Mouse (Mus musculus) ovary, adult 10 weeks (tissue): ENCODE data around the gene Gm45808. TPM values are rescaled to one million over a fixed set of nuclear protein-coding genes. Genes with fewer than 3 reads are reported as not detected.

ENCODE experiments used
- polyA plus RNA-seq: library from polyadenylated mRNA; stranded (reverse); fragments of 350-450 nt; fragmentation: Illumina TruSeq; extraction: RNeasy Lipid Tissue Mini Kit (QIAGEN cat#74804); gene quantifications from one replicate; pipeline ENCODE4 v1.2.3, GENCODE M21; 2014

Gm45808 gene
- not detected for polyA plus RNA-seq

GRCm38 (mm10) chr7:45486761-45487415, at the start of gene Gm45808:
Gene Gm45808, minus strand, starts transcription at chr7:45486811.

GRCm38 (mm10) chr7:45525809-45526473, 39.3 kb upstream of the Gm45808 start, which contains the start of the genes Ppp1r15a and Plekha4:
Gene Ppp1r15a, minus strand, starts transcription at chr7:45526268.
Gene Plekha4, plus strand, starts transcription at chr7:45526330.

GRCm38 (mm10) chr7:45509912-45510787, 23.5 kb upstream of the Gm45808 start, which contains the start of gene Nucb1:
Gene Nucb1, minus strand, starts transcription at chr7:45510406.

GRCm38 (mm10) chr7:45488293-45489204, 1.9 kb upstream of the Gm45808 start, which contains the start of gene Dhdh:
Gene Dhdh, minus strand, starts transcription at chr7:45488805.

GRCm38 (mm10) chr7:45481374-45481927, 5.2 kb downstream of the Gm45808 start, which contains the start of gene Tulp2:
Gene Tulp2, plus strand, starts transcription at chr7:45481877.

GRCm38 (mm10) chr7:45466283-45467089, 20.1 kb downstream of the Gm45808 start, which contains the start of gene Bax:
Gene Bax, minus strand, starts transcription at chr7:45466898.

GRCm38 (mm10) chr7:45459564-45460140, 27.0 kb downstream of the Gm45808 start, which contains the start of gene Ftl1:
Gene Ftl1, minus strand, starts transcription at chr7:45459884.

GRCm38 (mm10) chr7:45437521-45438276, 48.9 kb downstream of the Gm45808 start, which contains the start of gene Ruvbl2:
Gene Ruvbl2, minus strand, starts transcription at chr7:45438096.

GRCm38 (mm10) chr7:45434203-45435015, 52.2 kb downstream of the Gm45808 start, which contains the start of gene Gys1:
Gene Gys1, plus strand, starts transcription at chr7:45434844.

GRCm38 (mm10) chr7:45420615-45420919, 66.0 kb downstream of the Gm45808 start, which contains the start of gene Lhb:
Gene Lhb, plus strand, starts transcription at chr7:45420820.

Other genes with a start within 250 kb of the Gm45808 start
- gene Cd37, start 247.7 kb downstream of the Gm45808 start, polyA plus RNA-seq = not detected
- gene Slc6a16, start 245.7 kb downstream of the Gm45808 start, polyA plus RNA-seq = not detected
- not detected for gene Slc6a21, start 209.3 kb downstream of the Gm45808 start, polyA plus RNA-seq
- 0.46 TPM for gene Trpm4, start 153.0 kb downstream of the Gm45808 start, polyA plus RNA-seq
- 0.31 TPM for gene Hrc, start 151.5 kb downstream of the Gm45808 start, polyA plus RNA-seq
- not detected for gene Ppfia3, start 119.8 kb downstream of the Gm45808 start, polyA plus RNA-seq
- gene Lin7b, start 116.2 kb downstream of the Gm45808 start, polyA plus RNA-seq = not detected
- 78.5 TPM for gene Snrnp70, start 91.1 kb downstream of the Gm45808 start, polyA plus RNA-seq
- gene Kcna7, start 81.2 kb downstream of the Gm45808 start, polyA plus RNA-seq = not detected
- gene Ntf5, start 73.1 kb downstream of the Gm45808 start, polyA plus RNA-seq = 2.6 TPM
- gene Lhb, start 66.0 kb downstream of the Gm45808 start, polyA plus RNA-seq = not detected
- 4.5 TPM for gene Gys1, start 52.0 kb downstream of the Gm45808 start, polyA plus RNA-seq
- 2.1 TPM for gene Ruvbl2, start 48.7 kb downstream of the Gm45808 start, polyA plus RNA-seq
- gene Ftl1, start 26.9 kb downstream of the Gm45808 start, polyA plus RNA-seq = 0.88 TPM
- gene Bax, start 19.9 kb downstream of the Gm45808 start, polyA plus RNA-seq = 1.9 TPM
- gene Tulp2, start 4.9 kb downstream of the Gm45808 start, polyA plus RNA-seq = 2.3 TPM
- 28.5 TPM for gene Dhdh, start 2.0 kb upstream of the Gm45808 start, polyA plus RNA-seq
- 55.5 TPM for gene Nucb1, start 23.6 kb upstream of the Gm45808 start, polyA plus RNA-seq
- gene Ppp1r15a, start 39.5 kb upstream of the Gm45808 start, polyA plus RNA-seq = 2.3 TPM
- gene Plekha4, start 39.5 kb upstream of the Gm45808 start, polyA plus RNA-seq = 0.43 TPM
- not detected for gene Hsd17b14, start 68.1 kb upstream of the Gm45808 start, polyA plus RNA-seq
- gene Bcat2, start 83.3 kb upstream of the Gm45808 start, polyA plus RNA-seq = 2.1 TPM
- gene Fgf21, start 128.7 kb upstream of the Gm45808 start, polyA plus RNA-seq = not detected
- gene Fut1, start 130.5 kb upstream of the Gm45808 start, polyA plus RNA-seq = not detected
- gene Izumo1, start 135.0 kb upstream of the Gm45808 start, polyA plus RNA-seq = not detected
- not detected for gene Rasip1, start 140.7 kb upstream of the Gm45808 start, polyA plus RNA-seq
- gene Mamstr, start 153.2 kb upstream of the Gm45808 start, polyA plus RNA-seq = 0.51 TPM
- 0.94 TPM for gene Fut2, start 179.6 kb upstream of the Gm45808 start, polyA plus RNA-seq
- not detected for gene Ntn5, start 197.2 kb upstream of the Gm45808 start, polyA plus RNA-seq
- gene Sec1, start 207.6 kb upstream of the Gm45808 start, polyA plus RNA-seq = not detected
- gene Car11, start 213.0 kb upstream of the Gm45808 start, polyA plus RNA-seq = not detected
- gene Dbp, start 218.3 kb upstream of the Gm45808 start, polyA plus RNA-seq = 10.6 TPM
- 1.6 TPM for gene Rpl18, start 228.6 kb upstream of the Gm45808 start, polyA plus RNA-seq
- 0.40 TPM for gene Sphk2, start 231.2 kb upstream of the Gm45808 start, polyA plus RNA-seq
- gene Fam83e, start 234.4 kb upstream of the Gm45808 start, polyA plus RNA-seq = not detected
- gene Spaca4, start 239.0 kb upstream of the Gm45808 start, polyA plus RNA-seq = not detected